Mouse (Mus musculus) heart, postnatal 0 days (tissue): ENCODE measurements around the gene Vwa3b. TPM values are rescaled to one million over a fixed set of nuclear protein-coding genes. Genes with fewer than 3 reads are reported as not detected.
A peak's percentile ranks its signal among the peaks of the same experiment; 100 is the strongest.

Source experiments
- ATAC-seq: fragments of 200-750 bp; cut with Nextera tagmentation; 2 replicates; pipeline ENCODE4 v1.8.0; 2017; ENCODE audit warnings: low read depth, moderate number of reproducible peaks, moderate library complexity; ENCODE audit not compliant: insufficient read depth
- DNase-seq: peaks from one replicate; pipeline ENCODE4 v3.0.0-alpha.2; 2016; ENCODE audit warnings: low spot score
- H3K27ac ChIP-seq: fragments of 300-500 bp; sonication (generic); 2 replicates; pipeline ENCODE4 v1.5.1; 2014; ENCODE audit warnings: low read depth, mild to moderate bottlenecking
- H3K27me3 ChIP-seq: fragments of 300-500 bp; sonication (generic); 2 replicates; pipeline ENCODE4 v1.6.1; 2014; ENCODE audit warnings: low read length, mixed read lengths; ENCODE audit not compliant: control insufficient read depth, insufficient read depth
- H3K36me3 ChIP-seq: fragments of 300-500 bp; sonication (generic); replicated peaks from 2 replicates; pipeline ENCODE4 v1.6.1; 2014; ENCODE audit warnings: low read length, mixed read lengths; ENCODE audit not compliant: control insufficient read depth, insufficient read depth
- H3K4me1 ChIP-seq: fragments of 300-500 bp; sonication (generic); 2 replicates; pipeline ENCODE4 v1.6.1; 2014; ENCODE audit warnings: antibody characterized with exemption; ENCODE audit not compliant: control insufficient read depth, insufficient read depth
- H3K4me2 ChIP-seq: fragments of 300-500 bp; sonication (generic); 2 replicates; pipeline ENCODE4 v1.6.1; 2014; ENCODE audit warnings: low read depth, mild to moderate bottlenecking, low read length, moderate library complexity
- H3K4me3 ChIP-seq: fragments of 300-500 bp; sonication (generic); 2 replicates; pipeline ENCODE4 v1.5.1; 2014; ENCODE audit warnings: low read depth, low read length
- H3K9ac ChIP-seq: fragments of 300-500 bp; sonication (generic); replicated peaks from 2 replicates; pipeline ENCODE4 v1.6.1; 2014; ENCODE audit warnings: low read depth, low read length, mixed read lengths
- H3K9me3 ChIP-seq: fragments of 300-500 bp; sonication (generic); replicated peaks from 2 replicates; pipeline ENCODE4 v1.6.1; 2016; ENCODE audit warnings: low read length; ENCODE audit not compliant: control insufficient read depth
- CTCF ChIP-seq: IDR thresholded peaks from 2 replicates; pipeline ENCODE4 v1.5.1; 2016; ENCODE audit warnings: antibody characterized with exemption, control low read depth, low read depth
- EP300 ChIP-seq: IDR thresholded peaks from 2 replicates; pipeline ENCODE4 v1.6.1; 2016; ENCODE audit warnings: antibody characterized with exemption, low read depth
- WGBS: fragments of 180-500 bp; shearing (Covaris S2); extraction: QIAGEN DNeasy Blood & Tissue Kit; methylation state at CpG from one replicate; pipeline ENCODE4 v1.1.7; 2014; 5-methylcytosine and 5-hydroxymethylcytosine counted together
- polyA plus RNA-seq: library from polyadenylated mRNA; unstranded; fragments of >200 nt; fragmentation: Nextera tagmentation; extraction: Ambion mirVana; gene quantifications from 2 replicates; pipeline ENCODE4 v1.2.1, GENCODE M21; 2015
- total RNA-seq: library from RNA; depleted of rRNA; stranded (reverse); fragments of >200 nt; gene quantifications from 2 replicates; pipeline ENCODE4 v1.2.3, GENCODE M21; 2014; ENCODE audit warnings: low replicate concordance

Gene Vwa3b
- total and polyA plus RNA-seq, 2 experiments from 2014 or later: 0.26 TPM; not detected in 1

DNA sequence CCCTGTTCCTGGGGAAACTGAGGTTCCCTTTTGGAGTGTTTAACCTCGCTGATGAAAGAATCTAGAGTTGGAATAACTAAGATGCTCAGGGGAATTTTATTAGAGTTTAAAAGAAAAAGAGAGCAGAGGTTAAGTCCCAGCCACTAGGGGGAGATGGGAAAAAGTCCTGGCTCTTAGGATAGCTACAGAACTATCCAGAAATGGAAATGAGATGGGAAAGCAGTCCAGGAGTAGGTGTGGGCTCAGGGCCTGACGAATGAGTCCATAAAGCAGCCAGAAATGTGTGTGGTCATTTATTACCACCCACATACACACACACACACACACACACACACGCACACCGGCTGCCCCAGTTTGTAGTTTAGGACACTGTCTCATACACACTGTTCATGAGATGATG lies 168.2 kb downstream of the Vwa3b start:
- TF ChIP-seq CTCF (peak; percentile 34; the same call in 1 of the 2 replicates), EP300 (no peak)
- Histone ChIP-seq H3K4me3 (no peak overlapping the region), H3K36me3 (no peaks in the 10 kb centered on the region), H3K4me1 (no peaks in the 10 kb centered on the region), H3K27ac (no peak overlapping the region), H3K4me2 (no peak overlapping the region), H3K27me3 (no peaks in the 10 kb centered on the region), H3K9ac (no peak overlapping the region), H3K9me3 (no peaks in the 10 kb centered on the region)
- no peak for ATAC-seq
- no peak for DNase-seq
- 49% methylated on average over 4 of the region's 4 CpGs for WGBS

DNA sequence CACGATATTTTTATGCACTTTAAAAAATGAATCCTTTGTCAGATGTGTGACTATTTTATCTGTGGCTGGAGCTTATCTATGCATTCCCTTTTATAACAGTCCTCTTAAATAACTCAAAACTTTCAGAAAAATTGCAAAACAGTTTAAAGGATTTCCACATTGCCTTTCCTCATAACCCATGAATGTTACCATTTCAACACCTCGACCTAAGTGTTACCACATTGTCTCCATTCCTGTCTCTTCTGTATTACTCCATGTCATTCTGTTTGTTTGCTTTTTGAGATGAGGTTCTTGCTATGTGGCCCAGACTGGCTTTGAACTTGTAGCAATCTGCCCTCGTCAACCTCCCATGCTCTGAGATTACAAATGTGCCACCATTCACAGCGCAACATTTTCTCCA lies 175.0 kb downstream of the Vwa3b start:
- no peaks in the 10 kb centered on the region for H3K4me1 ChIP-seq
- no peak overlapping the region for H3K4me2 ChIP-seq
- no peaks in the 10 kb centered on the region for H3K9me3 ChIP-seq
- 73% methylated on average over 4 of the region's 4 CpGs for WGBS
- DNase-seq: no peak
- H3K27ac ChIP-seq: no peak overlapping the region
- H3K36me3 ChIP-seq: no peaks in the 10 kb centered on the region
- no peaks in the 10 kb centered on the region for H3K27me3 ChIP-seq
- no peak for ATAC-seq
- H3K4me3 ChIP-seq: no peak overlapping the region
- no peak overlapping the region for H3K9ac ChIP-seq
- TF ChIP-seq CTCF: no peak
- TF ChIP-seq EP300: no peak

GRCm38 (mm10) chr1:37207743-37208142 lies 181.3 kb downstream of the Vwa3b start:
- Histone ChIP-seq H3K9ac (no peak overlapping the region), H3K4me2 (no peak overlapping the region), H3K27me3 (no peaks in the 10 kb centered on the region), H3K4me1 (no peaks in the 10 kb centered on the region), H3K4me3 (no peak overlapping the region), H3K36me3 (no peaks in the 10 kb centered on the region), H3K9me3 (no peaks in the 10 kb centered on the region), H3K27ac (no peak overlapping the region)
- ATAC-seq (no peak), DNase-seq (no peak)
- WGBS: 72% methylated on average over 8 of the region's 8 CpGs
- no peak for TF ChIP-seq EP300
- TF ChIP-seq CTCF: no peak

DNA sequence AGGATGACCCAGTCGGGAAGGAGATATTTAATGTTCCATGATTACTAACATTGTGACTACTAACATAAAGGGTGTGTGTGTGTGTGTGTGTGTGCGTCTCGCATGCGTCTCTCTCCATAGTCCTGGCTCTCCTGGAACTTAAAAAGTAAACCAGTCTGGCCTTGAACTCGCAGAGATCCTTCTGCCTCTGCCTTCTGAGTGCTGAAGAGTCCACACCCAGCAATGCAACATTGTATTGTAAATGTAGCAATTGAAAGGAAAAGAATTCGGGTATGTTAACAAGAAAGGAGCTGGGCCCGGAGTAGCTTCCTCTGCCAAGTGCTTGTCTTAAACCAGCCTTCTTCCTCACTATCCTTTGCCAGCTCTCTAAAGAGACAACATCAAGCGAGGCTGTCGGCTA lies 186.0 kb downstream of the Vwa3b start:
- no peaks in the 10 kb centered on the region for H3K36me3 ChIP-seq
- H3K9ac ChIP-seq: no peak overlapping the region
- no peaks in the 10 kb centered on the region for H3K9me3 ChIP-seq
- ATAC-seq: no peak
- TF ChIP-seq EP300 (no peak), CTCF (no peak)
- 89% methylated on average over 9 of the region's 9 CpGs for WGBS
- no peak overlapping the region for H3K4me3 ChIP-seq
- H3K4me1 ChIP-seq: no peaks in the 10 kb centered on the region
- no peak overlapping the region for H3K4me2 ChIP-seq
- no peaks in the 10 kb centered on the region for H3K27me3 ChIP-seq
- DNase-seq: no peak
- H3K27ac ChIP-seq: no peak overlapping the region

- Histone ChIP-seq H3K27me3 (0 out of 2 replicates have a peak, but pooled peaks cover 10% of the 10 kb centered on the region), H3K9me3 (no peaks in the 10 kb centered on the region), H3K27ac (no peak within 1 kb of the TSS), H3K9ac (no peak within 1 kb of the TSS), H3K4me3 (no peak within 1 kb of the TSS), H3K4me1 (no peaks in the 10 kb centered on the region), H3K36me3 (no peaks in the 10 kb centered on the region), H3K4me2 (no peak within 1 kb of the TSS)
- WGBS: 45% methylated on average over 1 of the region's 1 CpGs
- no peak for TF ChIP-seq CTCF
- TF ChIP-seq EP300: no peak
- ATAC-seq (no peak), DNase-seq (no peak)
Observed at GRCm38 (mm10) chr1:37214144-37214543, 187.7 kb downstream of the Vwa3b start, which contains the start of gene Cnga3. Gene Cnga3 (plus strand): TSS chr1:37214434.

- 6% methylated on average over 14 of the region's 14 CpGs for WGBS
- H3K9ac ChIP-seq: no peak overlapping the region
- peak; percentile 23 for DNase-seq
- H3K36me3 ChIP-seq: no peaks in the 10 kb centered on the region
- H3K27me3 ChIP-seq: 0 out of 2 replicates have a peak, but pooled peaks cover 10% of the 10 kb centered on the region
- no peaks in the 10 kb centered on the region for H3K9me3 ChIP-seq
- no peaks in the 10 kb centered on the region for H3K4me1 ChIP-seq
- no peak overlapping the region for H3K27ac ChIP-seq
- peak; percentile 33; the same call in 1 of the 2 replicates for ATAC-seq
- H3K4me3 ChIP-seq: no peak overlapping the region
- H3K4me2 ChIP-seq: no peak overlapping the region
- TF ChIP-seq EP300 (no peak), CTCF (no peak)
Observed at GRCm38 (mm10) chr1:37218386-37218785, 192.0 kb downstream of the Vwa3b start.
